Mouse (Mus musculus) midbrain, postnatal 0 days (tissue): ENCODE data around the gene Lrrc74a. TPM values are rescaled to one million over a fixed set of nuclear protein-coding genes. Genes with fewer than 3 reads are reported as not detected.

Experiments
- ATAC-seq: fragments of 200-750 bp; cut with Nextera tagmentation; 2 replicates; pipeline ENCODE4 v1.8.0; 2017; ENCODE audit warnings: moderate number of reproducible peaks, mild to moderate bottlenecking, moderate TSS enrichment, moderate library complexity; ENCODE audit not compliant: low FRiP score
- DNase-seq: peaks from one replicate; pipeline ENCODE4 v3.0.0-alpha.2; 2015; ENCODE audit warnings: low spot score
- H3K27ac ChIP-seq: fragments of 300-500 bp; sonication (generic); 2 replicates; pipeline ENCODE4 v1.5.1; 2014; ENCODE audit warnings: low read depth, mild to moderate bottlenecking, low read length, mixed read lengths
- H3K27me3 ChIP-seq: fragments of 300-500 bp; sonication (generic); 2 replicates; pipeline ENCODE4 v1.6.1; 2014; ENCODE audit warnings: low read length, control low read depth, mixed read lengths; ENCODE audit not compliant: insufficient read depth
- H3K36me3 ChIP-seq: fragments of 300-500 bp; sonication (generic); 2 replicates; pipeline ENCODE4 v1.6.1; 2014; ENCODE audit warnings: low read length, control low read depth, mixed read lengths; ENCODE audit not compliant: insufficient read depth
- H3K4me1 ChIP-seq: fragments of 300-500 bp; sonication (generic); 2 replicates; pipeline ENCODE4 v1.6.1; 2014; ENCODE audit warnings: mild to moderate bottlenecking, control low read depth, antibody characterized with exemption, low read length, mixed read lengths; ENCODE audit not compliant: insufficient read depth
- H3K4me2 ChIP-seq: fragments of 300-500 bp; sonication (generic); 2 replicates; pipeline ENCODE4 v1.6.1; 2014; ENCODE audit warnings: low read depth, mild to moderate bottlenecking, low read length, mixed read lengths; ENCODE audit not compliant: poor library complexity, severe bottlenecking
- H3K4me3 ChIP-seq: fragments of 300-500 bp; sonication (generic); 2 replicates; pipeline ENCODE4 v1.5.1; 2014; ENCODE audit warnings: low read depth, mild to moderate bottlenecking, low read length, moderate library complexity
- H3K9ac ChIP-seq: fragments of 300-500 bp; sonication (generic); replicated peaks from 2 replicates; pipeline ENCODE4 v1.6.1; 2014; ENCODE audit warnings: mild to moderate bottlenecking, low read length, moderate library complexity, mixed read lengths; ENCODE audit not compliant: poor library complexity, severe bottlenecking
- H3K9me3 ChIP-seq: fragments of 300-500 bp; sonication (generic); 2 replicates; pipeline ENCODE4 v1.6.1; 2016; ENCODE audit warnings: low read length, control low read depth
- CTCF ChIP-seq: IDR thresholded peaks from 2 replicates; pipeline ENCODE4 v1.5.1; 2016; ENCODE audit warnings: antibody characterized with exemption, mild to moderate bottlenecking
- WGBS: fragments of 180-500 bp; shearing (Covaris S2); extraction: QIAGEN DNeasy Blood & Tissue Kit; methylation state at CpG from one replicate; pipeline ENCODE4 v1.1.7; 2014; 5-methylcytosine and 5-hydroxymethylcytosine counted together
- polyA plus RNA-seq: library from polyadenylated mRNA; unstranded; fragments of >200 nt; fragmentation: Nextera tagmentation; extraction: Ambion mirVana; gene quantifications from 2 replicates; pipeline ENCODE4 v1.2.1, GENCODE M21; 2015
- total RNA-seq: library from RNA; depleted of rRNA; stranded (reverse); fragments of >200 nt; gene quantifications from 2 replicates; pipeline ENCODE4 v1.2.3, GENCODE M21; 2014

The Lrrc74a gene
- total and polyA plus RNA-seq, 2 experiments from 2014 or later: not detected

DNA sequence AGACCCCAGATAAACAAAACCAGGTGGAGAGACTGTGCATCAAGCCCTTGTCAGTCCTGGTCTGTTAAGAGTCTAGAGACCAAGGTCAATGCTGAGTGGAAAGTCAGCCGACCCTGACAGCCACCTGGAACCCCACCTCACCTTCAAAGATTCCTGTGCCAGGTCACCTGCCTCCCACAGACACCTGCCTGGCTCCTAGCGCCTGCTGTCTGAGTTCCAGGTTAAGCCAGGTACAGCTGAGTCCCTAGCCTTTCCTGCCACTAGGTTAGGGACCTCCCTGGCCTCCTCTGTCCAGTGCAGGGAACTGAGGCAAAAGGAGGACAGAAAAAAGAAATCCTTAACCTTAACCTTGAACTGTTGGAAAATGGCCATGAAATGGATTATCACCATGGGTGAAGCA is 70.7 kb downstream of the Lrrc74a start:
- Histone ChIP-seq H3K4me2 (no peak overlapping the region), H3K36me3 (no peaks in the 10 kb centered on the region), H3K4me3 (no peak overlapping the region), H3K4me1 (peaks cover 87% of the 10 kb centered on the region), H3K9me3 (no peaks in the 10 kb centered on the region), H3K27ac (peak overlapping the region; percentile 74), H3K27me3 (no peaks in the 10 kb centered on the region), H3K9ac (no peak overlapping the region)
- DNase-seq (no peak), ATAC-seq (no peak)
- 80% methylated on average over 2 of the region's 2 CpGs for WGBS
- no peak for TF ChIP-seq CTCF

DNA sequence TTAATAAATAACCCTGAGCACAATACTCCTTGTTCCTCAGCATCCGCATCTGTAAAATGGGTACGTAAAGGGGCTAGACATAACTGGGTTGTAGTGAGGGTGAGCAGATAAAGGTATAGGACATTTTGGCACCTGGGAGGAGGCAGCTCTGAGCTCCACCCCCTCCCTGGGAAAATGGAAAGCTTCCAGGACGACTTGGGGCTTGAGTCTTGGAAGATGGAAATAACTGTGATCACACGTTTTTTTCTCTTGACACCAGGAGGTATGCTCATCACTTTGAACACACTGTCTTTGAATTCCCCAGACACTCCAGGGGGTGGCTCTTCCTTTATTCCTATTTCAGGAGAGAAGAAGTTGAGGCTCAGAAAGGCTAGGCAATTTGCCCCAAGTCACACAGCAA is 71.1 kb downstream of the Lrrc74a start:
- WGBS: 70% methylated on average over 4 of the region's 4 CpGs
- no peak overlapping the region for H3K4me2 ChIP-seq
- 0 out of 2 replicates have a peak overlapping the region, but pooled peaks have one; percentile 24 for H3K9ac ChIP-seq
- no peaks in the 10 kb centered on the region for H3K36me3 ChIP-seq
- peaks cover 86% of the 10 kb centered on the region for H3K4me1 ChIP-seq
- peak overlapping the region; percentile 99 for H3K27ac ChIP-seq
- ATAC-seq: no peak
- no peaks in the 10 kb centered on the region for H3K27me3 ChIP-seq
- H3K4me3 ChIP-seq: no peak overlapping the region
- DNase-seq: no peak
- no peak for TF ChIP-seq CTCF
- no peaks in the 10 kb centered on the region for H3K9me3 ChIP-seq

DNA sequence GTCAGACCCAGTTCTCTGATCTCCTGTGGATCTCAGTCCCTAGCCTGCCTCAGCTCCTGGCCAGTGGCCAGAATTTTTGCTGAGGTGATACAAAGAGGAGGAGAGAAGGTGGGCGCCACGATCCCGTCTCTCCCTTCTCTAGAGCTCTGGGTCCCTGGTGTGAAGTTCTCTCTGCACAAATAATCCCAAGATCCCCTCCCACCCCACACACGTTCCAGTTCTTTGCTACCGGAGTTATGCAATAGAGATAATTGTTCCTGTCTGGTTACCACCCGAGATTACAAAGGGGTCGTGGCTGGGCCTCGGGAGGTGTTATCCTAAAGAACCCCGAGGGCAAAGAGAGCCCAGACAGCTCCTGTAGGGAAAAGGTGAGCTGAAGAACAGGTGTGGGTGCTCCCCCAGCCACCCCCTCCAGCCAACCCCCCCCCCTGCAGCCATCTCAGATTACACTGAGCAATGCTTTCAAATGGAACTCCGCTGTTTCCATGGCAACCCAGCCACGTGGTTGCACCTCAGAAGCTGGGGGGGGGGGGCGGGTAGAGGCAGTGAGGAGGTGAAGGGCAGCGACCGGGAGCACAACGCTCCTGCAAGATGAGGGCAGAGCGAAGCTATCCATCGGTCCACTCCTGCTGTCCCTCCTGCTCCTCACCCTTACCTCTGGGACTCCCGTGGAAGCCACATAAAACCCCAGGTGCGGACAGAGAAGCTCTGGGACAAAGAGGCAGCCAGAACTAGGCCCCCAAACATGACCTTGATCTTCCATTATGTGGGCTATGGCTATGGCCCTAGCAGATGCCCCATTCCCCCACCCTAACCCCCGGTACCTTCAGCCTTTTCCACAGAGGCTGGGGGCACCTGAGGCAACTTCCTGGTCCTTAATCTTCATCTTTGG is 72.1 kb downstream of the Lrrc74a start:
- no peaks in the 10 kb centered on the region for H3K27me3 ChIP-seq
- peak overlapping the region; percentile 24; the same call in 1 of the 2 replicates for H3K9ac ChIP-seq
- H3K9me3 ChIP-seq: no peaks in the 10 kb centered on the region
- H3K27ac ChIP-seq: peak overlapping the region; percentile 99
- TF ChIP-seq CTCF: no peak
- peak; percentile 6; the same call in 1 of the 2 replicates for ATAC-seq
- DNase-seq: peak; percentile 89
- no peak overlapping the region for H3K4me3 ChIP-seq
- WGBS: 3% methylated on average over 18 of the region's 20 CpGs
- peaks cover 76% of the 10 kb centered on the region for H3K4me1 ChIP-seq
- H3K4me2 ChIP-seq: peak overlapping the region; percentile 29
- H3K36me3 ChIP-seq: no peaks in the 10 kb centered on the region

DNA sequence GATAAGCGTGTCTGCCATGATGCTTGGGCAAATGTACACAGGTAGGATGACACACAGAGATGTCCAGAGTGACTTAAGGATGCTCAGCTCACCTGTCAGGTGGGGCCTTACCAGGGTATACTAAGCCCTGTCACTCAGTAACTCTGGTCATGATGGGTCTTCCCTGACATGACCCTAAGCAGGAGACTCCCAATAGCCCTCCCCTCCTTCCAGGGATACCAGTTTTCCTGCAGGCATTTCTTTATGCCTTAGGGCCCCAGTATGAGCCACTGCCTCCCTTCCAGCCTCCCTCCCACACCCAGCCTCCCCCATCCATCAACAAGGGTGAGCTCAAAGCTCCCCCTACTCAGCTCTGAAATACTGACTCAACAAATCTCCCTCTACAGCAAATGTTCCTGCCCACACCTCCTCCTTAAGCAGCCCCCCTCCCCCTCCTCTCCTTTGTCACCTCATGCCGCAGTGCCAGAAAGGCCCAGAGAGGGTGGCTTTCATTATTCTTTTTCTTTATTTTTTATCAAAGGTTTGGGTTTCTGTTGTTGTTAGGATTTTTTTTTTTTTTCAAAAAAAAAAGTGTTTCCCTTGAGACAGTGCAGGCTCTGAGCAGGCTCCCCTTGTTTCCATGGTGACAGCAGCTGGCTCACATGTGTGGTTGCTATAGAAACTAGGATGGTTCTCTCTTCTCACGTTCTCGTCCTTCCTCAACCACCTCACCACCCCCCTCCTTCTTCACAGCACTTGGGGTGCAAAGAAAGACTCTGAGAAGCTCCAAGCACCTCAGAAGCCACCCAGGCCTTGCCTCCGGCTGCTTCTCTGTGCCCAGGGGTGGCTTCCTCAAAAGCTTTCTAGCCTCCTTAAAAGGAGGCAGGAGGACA is 73.0 kb downstream of the Lrrc74a start:
- H3K9ac ChIP-seq: peak overlapping the region; percentile 24
- no peaks in the 10 kb centered on the region for H3K36me3 ChIP-seq
- peaks cover 67% of the 10 kb centered on the region for H3K4me1 ChIP-seq
- 9% methylated on average over 5 of the region's 5 CpGs for WGBS
- TF ChIP-seq CTCF: peak; percentile 32; the same call in 1 of the 2 replicates
- H3K9me3 ChIP-seq: no peaks in the 10 kb centered on the region
- DNase-seq (peak; percentile 92), ATAC-seq (peak; percentile 84)
- peak overlapping the region; percentile 29 for H3K4me2 ChIP-seq
- no peaks in the 10 kb centered on the region for H3K27me3 ChIP-seq
- H3K4me3 ChIP-seq: no peak overlapping the region
- peak overlapping the region; percentile 99 for H3K27ac ChIP-seq

DNA sequence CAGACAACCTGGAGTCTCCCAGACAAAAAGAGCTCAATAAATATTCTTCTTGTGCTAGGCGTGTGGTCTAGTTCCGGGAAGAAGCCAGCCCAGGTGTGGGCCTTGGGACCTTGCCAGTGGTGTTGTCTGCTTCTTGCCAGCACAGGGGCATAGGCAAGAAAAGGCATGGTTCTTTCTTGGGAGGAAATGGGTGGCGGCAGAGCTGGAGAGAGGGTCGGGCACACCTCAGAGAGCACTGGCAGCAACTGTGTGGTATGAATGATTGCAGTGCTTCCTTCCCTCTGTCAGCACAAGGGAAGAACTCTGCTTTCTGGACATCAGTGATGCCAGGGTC is 73.6 kb downstream of the Lrrc74a start:
- TF ChIP-seq CTCF: no peak
- WGBS: 13% methylated on average over 4 of the region's 4 CpGs
- no peak for ATAC-seq

More for the DNA sequence above, 73.6 kb downstream of the Lrrc74a start:
- DNase-seq: no peak
- peak overlapping the region; percentile 13 for H3K9ac ChIP-seq
- no peaks in the 10 kb centered on the region for H3K36me3 ChIP-seq
- H3K27ac ChIP-seq: peak overlapping the region; percentile 99
- peak overlapping the region; percentile 15; the same call in 1 of the 2 replicates for H3K4me2 ChIP-seq
- H3K4me1 ChIP-seq: peaks cover 61% of the 10 kb centered on the region
- H3K4me3 ChIP-seq: no peak overlapping the region
- no peaks in the 10 kb centered on the region for H3K9me3 ChIP-seq
- H3K27me3 ChIP-seq: no peaks in the 10 kb centered on the region
